Mouse (Mus musculus): ENCODE data around the gene Cxcl2.

DNA sequence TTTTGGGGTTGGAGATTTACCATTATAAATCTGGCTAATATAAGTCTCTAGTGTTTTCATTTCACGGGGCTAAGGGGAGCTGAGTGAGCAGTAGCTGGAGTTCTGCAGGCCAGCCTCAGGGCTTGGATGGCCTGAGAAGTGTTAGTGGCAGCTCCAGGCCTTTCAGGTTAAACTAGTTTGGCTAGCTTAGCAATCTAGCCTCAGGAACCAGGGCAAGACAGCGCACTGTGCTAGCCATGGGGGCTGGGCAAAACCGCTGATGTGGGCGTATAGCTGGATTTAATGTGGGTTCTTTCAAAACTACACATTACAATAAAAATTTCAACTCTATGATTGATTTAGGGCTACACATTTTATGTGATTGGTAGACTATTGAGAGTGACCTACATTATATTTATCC lies 19.3 kb downstream of the Cxcl2 start:
- TF ChIP-seq CTCF (IDR thresholded peaks at IDR 0.05; ENCODE audit: extremely low read depth, insufficient read depth, low read length) (no peak), POLR2A (IDR thresholded peaks at IDR 0.05; ENCODE audit: extremely low read depth, insufficient read depth, low read length) (no peak)
